Mouse (Mus musculus) ES-Bruce4 (cell line): Measurements from ENCODE around the gene Nat9. TPM values are rescaled to one million over a fixed set of nuclear protein-coding genes. Genes with fewer than 3 reads are reported as not detected.

Source experiments
- H3K27ac ChIP-seq: 2 replicates; pipeline ENCODE4 v1.5.1; 2012; ENCODE audit warnings: low read length, inconsistent platforms; ENCODE audit not compliant: insufficient read depth
- H3K27me3 ChIP-seq: 2 replicates; pipeline ENCODE4 v1.6.1; 2012; ENCODE audit warnings: mild to moderate bottlenecking, low read length, inconsistent platforms; ENCODE audit not compliant: control insufficient read depth, poor library complexity, insufficient read depth, severe bottlenecking
- H3K36me3 ChIP-seq: 2 replicates; pipeline ENCODE4 v1.6.1; 2012; ENCODE audit warnings: inconsistent platforms, mild to moderate bottlenecking, low read length, moderate library complexity; ENCODE audit not compliant: control insufficient read depth, poor library complexity, insufficient read depth, severe bottlenecking
- H3K4me1 ChIP-seq: one replicate; pipeline ENCODE4 v1.8.1; 2011; ENCODE audit warnings: low read length; ENCODE audit not compliant: control insufficient read depth, insufficient read depth
- H3K4me3 ChIP-seq: 2 replicates; pipeline ENCODE4 v1.5.1; 2011; ENCODE audit warnings: low read depth, mild to moderate bottlenecking, low read length
- H3K9ac ChIP-seq: 2 replicates; pipeline ENCODE4 v1.6.1; 2012; ENCODE audit warnings: low read depth, mild to moderate bottlenecking, inconsistent platforms; ENCODE audit not compliant: poor library complexity, severe bottlenecking
- H3K9me3 ChIP-seq: replicated peaks from 2 replicates; pipeline ENCODE4 v1.6.1; 2012; ENCODE audit warnings: mild to moderate bottlenecking, low read length, inconsistent platforms; ENCODE audit not compliant: control insufficient read depth, poor library complexity, insufficient read depth, severe bottlenecking
- CTCF ChIP-seq: IDR thresholded peaks from one replicate; pipeline ENCODE4 v1.8.1; 2011; ENCODE audit warnings: low read depth, low read length
- EP300 ChIP-seq: IDR thresholded peaks from 2 replicates; pipeline ENCODE4 v1.6.1; 2011; ENCODE audit warnings: low read depth, low read length; ENCODE audit not compliant: insufficient read depth
- POLR2A ChIP-seq: IDR thresholded peaks from one replicate; pipeline ENCODE4 v1.8.1; 2011; ENCODE audit warnings: low read length; ENCODE audit not compliant: insufficient read depth
- polyA plus RNA-seq: library from polyadenylated mRNA; stranded (reverse); fragments of >200 nt; gene quantifications from 2 replicates; pipeline ENCODE4 v1.2.4, GENCODE M21; 2011; ENCODE audit warnings: low read depth; ENCODE audit not compliant: missing spikeins, insufficient read depth, insufficient read length

Nat9 gene
- polyA plus RNA-seq = 13.1 and 16.2 TPM in 2 replicates

GRCm38 (mm10) chr11:115187693-115188092 lies at the start of gene Nat9:
Nat9 (minus strand) TSS chr11:115187859.
- Histone ChIP-seq H3K27me3 (no peaks in the 10 kb centered on the region), H3K27ac (no peak within 1 kb of the TSS), H3K4me3 (peak within 1 kb of the TSS; percentile 84), H3K4me1 (peaks cover 4% of the 10 kb centered on the region), H3K9me3 (no peaks in the 10 kb centered on the region), H3K36me3 (no peaks in the 10 kb centered on the region), H3K9ac (peak within 1 kb of the TSS; percentile 53)
- TF ChIP-seq POLR2A (no peak), CTCF (no peak), EP300 (no peak)

- no peaks in the 10 kb centered on the region for H3K9me3 ChIP-seq
- peaks cover 3% of the 10 kb centered on the region for H3K4me1 ChIP-seq
- no peaks in the 10 kb centered on the region for H3K27me3 ChIP-seq
Measured at GRCm38 (mm10) chr11:115236570-115236969, 48.9 kb upstream of the Nat9 start.

GRCm38 (mm10) chr11:115234320-115235044 lies 46.8 kb upstream of the Nat9 start:
- Histone ChIP-seq H3K27ac (no peak overlapping the region), H3K27me3 (no peaks in the 10 kb centered on the region), H3K4me1 (peaks cover 3% of the 10 kb centered on the region), H3K36me3 (no peaks in the 10 kb centered on the region), H3K4me3 (no peak overlapping the region), H3K9me3 (no peaks in the 10 kb centered on the region), H3K9ac (no peak overlapping the region)
- TF ChIP-seq EP300 = no peak
- TF ChIP-seq POLR2A = no peak
- no peak for TF ChIP-seq CTCF

More at GRCm38 (mm10) chr11:115236570-115236969, 48.9 kb upstream of the Nat9 start:
- Histone ChIP-seq H3K27ac (no peak overlapping the region), H3K9ac (no peak overlapping the region), H3K36me3 (no peaks in the 10 kb centered on the region), H3K4me3 (no peak overlapping the region)
- no peak for TF ChIP-seq POLR2A
- TF ChIP-seq EP300 = no peak
- TF ChIP-seq CTCF = no peak

GRCm38 (mm10) chr11:115233526-115234290 lies 46.0 kb upstream of the Nat9 start:
- no peaks in the 10 kb centered on the region for H3K9me3 ChIP-seq
- H3K27ac ChIP-seq = no peak overlapping the region
- H3K9ac ChIP-seq = no peak overlapping the region
- no peaks in the 10 kb centered on the region for H3K36me3 ChIP-seq
- H3K4me3 ChIP-seq = no peak overlapping the region
- no peaks in the 10 kb centered on the region for H3K27me3 ChIP-seq
- H3K4me1 ChIP-seq = peaks cover 6% of the 10 kb centered on the region
- peak; percentile 1 for TF ChIP-seq CTCF
- TF ChIP-seq EP300 = no peak

- no peak overlapping the region for H3K27ac ChIP-seq
- H3K4me1 ChIP-seq = peaks cover 8% of the 10 kb centered on the region
- H3K36me3 ChIP-seq = no peaks in the 10 kb centered on the region
- no peak overlapping the region for H3K9ac ChIP-seq
- no peaks in the 10 kb centered on the region for H3K9me3 ChIP-seq
- TF ChIP-seq EP300 (no peak), CTCF (no peak), POLR2A (no peak)
- H3K27me3 ChIP-seq = no peaks in the 10 kb centered on the region
- no peak overlapping the region for H3K4me3 ChIP-seq
Measured at GRCm38 (mm10) chr11:115232889-115233288, 45.2 kb upstream of the Nat9 start.

GRCm38 (mm10) chr11:115231924-115232323 lies 44.3 kb upstream of the Nat9 start:
- no peak overlapping the region for H3K9ac ChIP-seq
- TF ChIP-seq CTCF (no peak), POLR2A (no peak), EP300 (no peak)
- H3K4me3 ChIP-seq = no peak overlapping the region
- H3K4me1 ChIP-seq = peaks cover 8% of the 10 kb centered on the region
- no peaks in the 10 kb centered on the region for H3K27me3 ChIP-seq
- no peak overlapping the region for H3K27ac ChIP-seq
- H3K9me3 ChIP-seq = no peaks in the 10 kb centered on the region
- no peaks in the 10 kb centered on the region for H3K36me3 ChIP-seq
